Mouse (Mus musculus): ENCODE measurements around the gene Gh.
"Not testable (repeated sequence)": the region's sequence is repeated elsewhere in the genome, so short reads cannot be mapped to it uniquely, and the experiment has no call there.

Gene Gh

GRCm38 (mm10) chr11:106301765-106302164, at the start of gene Gh:
Gene Gh (minus strand): TSS chr11:106301865.
- no peak for DNase-seq (ENCODE audit: low spot score)

GRCm38 (mm10) chr11:106351253-106351652, 49.6 kb upstream of the Gh start:
- DNase-seq (ENCODE audit: low spot score): no peak

DNA sequence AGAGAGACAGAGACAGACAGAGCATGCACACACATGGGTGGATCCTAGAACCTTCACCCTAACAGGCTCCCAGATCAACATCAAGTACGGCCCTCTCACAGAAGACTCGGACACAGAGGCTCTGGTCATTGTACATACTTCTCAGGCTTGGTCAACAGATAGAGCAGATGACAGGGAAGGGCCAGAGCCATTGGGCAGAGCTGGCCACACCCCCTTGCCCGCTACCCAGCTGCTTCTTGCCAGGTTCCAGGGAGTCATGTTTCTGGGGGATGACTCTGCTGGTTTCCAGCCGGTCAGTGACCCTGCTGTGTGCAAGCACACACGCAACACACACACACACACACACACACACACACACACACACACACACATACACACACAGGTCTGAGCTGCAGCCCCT, 49.2 kb upstream of the Gh start:
- no peak for DNase-seq (ENCODE audit: low spot score)

DNA sequence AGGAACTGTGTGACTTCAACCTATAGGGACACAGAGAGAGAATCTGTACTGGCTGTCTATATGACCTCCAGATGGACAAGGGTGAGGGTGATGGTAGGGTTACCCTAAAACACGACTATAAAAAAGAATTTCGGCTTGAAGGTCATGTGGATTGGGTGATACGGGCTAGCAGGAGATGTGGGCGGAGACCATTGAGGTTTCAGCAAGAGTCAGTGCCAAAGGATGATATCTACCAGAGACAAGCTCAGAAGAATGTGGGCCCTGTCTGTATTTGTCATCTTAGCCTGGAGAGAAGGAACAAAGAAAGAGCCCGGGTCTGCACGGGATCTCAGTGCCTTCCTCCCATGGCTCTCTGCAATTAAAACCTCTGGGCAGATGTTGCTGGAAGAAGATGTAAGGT, 48.1 kb upstream of the Gh start:
- no peak for DNase-seq (ENCODE audit: low spot score)

- DNase-seq (ENCODE audit: low spot score): no peak
These were observed 43.2 kb upstream of the Gh start for GRCm38 (mm10) chr11:106344910-106345309.

DNA sequence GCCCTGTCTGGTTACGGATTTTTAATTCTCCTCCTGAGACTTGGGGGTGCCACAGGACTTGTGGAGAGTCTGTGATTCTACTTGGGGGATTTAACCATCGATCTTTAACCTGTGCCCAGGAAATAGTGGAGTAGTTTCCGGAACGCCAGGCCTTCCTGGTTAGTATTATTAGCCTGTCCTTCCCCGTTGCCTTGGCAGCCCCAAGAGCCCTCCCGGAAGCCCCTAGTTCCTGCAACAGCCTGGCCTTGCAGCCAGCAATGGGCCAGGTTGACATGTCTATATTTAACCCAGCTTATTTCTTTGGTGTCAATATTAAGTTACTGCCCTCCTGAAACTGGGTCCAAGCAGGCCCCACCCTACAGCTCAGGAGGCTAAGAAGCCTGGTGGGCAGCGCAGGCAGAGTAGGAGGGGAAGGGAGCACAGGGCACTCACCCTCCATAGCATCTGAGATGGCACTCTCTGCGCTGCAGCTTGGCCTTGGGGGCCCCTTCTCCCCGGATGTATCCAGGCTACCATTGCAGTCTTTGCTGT, 39.4 kb upstream of the Gh start:
- DNase-seq (ENCODE audit: low spot score): no peak

DNA sequence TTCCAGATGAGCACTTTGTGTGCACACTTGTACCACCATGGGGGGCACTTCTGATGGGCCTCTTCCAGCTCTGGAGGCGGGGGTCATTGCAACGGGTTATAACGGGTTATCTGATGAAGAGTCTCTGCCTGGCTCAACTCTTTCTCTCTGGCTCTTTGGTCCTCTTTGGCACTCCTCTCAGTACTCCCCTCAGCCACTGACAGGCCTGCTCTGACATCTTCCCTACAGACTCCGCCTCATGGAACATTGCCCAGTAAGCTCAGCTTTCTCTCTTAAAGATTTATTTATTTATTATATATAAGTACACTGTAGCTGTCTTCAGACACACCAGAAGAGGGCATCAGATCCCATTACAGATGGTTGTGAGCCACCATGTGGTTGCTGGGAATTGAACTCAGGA, 37.7 kb upstream of the Gh start:
- DNase-seq (ENCODE audit: low spot score): not testable (repeated sequence)

- no peak for DNase-seq (ENCODE audit: low spot score)
These were observed 37.2 kb upstream of the Gh start for GRCm38 (mm10) chr11:106338870-106339269.

GRCm38 (mm10) chr11:106338029-106338428, 36.4 kb upstream of the Gh start:
- no peak for DNase-seq (ENCODE audit: low spot score)

DNA sequence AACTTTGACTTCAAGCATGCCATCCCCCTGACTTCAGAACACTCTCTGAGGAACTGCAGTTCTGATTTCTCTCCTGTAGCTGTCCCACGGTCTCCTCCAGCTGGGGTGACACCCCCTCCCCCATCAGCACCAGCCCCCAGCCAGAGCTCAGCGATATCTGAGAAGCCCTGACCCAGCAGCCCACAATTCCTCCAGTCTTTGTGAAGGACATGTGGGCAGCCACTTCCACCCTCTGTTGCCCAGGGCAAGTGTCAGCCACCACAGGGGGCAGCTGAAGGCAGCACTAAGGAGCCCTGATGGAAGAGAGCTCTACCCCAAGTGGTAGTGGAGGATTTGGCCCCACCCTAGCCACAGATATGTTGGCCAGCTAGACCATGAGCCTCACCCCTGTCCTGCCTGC, 32.4 kb upstream of the Gh start:
- DNase-seq (ENCODE audit: low spot score): no peak

- no peak for DNase-seq (ENCODE audit: low spot score)
These were observed 30.8 kb upstream of the Gh start for GRCm38 (mm10) chr11:106332458-106332857.

- no peak for DNase-seq (ENCODE audit: low spot score)
These were observed 28.0 kb upstream of the Gh start for GRCm38 (mm10) chr11:106329682-106330081.

GRCm38 (mm10) chr11:106329128-106329527, 27.5 kb upstream of the Gh start:
- DNase-seq (ENCODE audit: low spot score): no peak

DNA sequence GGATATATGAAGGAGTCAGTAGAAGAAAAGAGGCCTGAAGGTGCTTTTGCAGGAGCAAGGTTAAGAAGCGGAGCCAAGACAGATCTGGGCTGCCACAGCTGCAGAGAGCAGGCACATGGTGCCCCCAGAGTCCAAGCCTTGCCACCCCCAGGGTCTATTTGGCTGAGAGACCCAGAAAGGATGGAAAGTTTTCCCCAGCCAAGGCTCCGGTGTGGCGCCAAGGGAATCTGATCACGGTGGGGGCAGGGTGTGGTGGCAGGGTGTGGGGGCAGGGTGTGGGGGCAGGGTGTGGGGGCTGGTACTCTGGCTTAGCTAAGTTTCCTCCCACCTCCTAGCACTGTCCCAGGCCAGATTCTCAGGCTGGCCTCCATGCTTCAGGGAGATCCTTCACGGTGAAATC, 26.9 kb upstream of the Gh start:
- no peak for DNase-seq (ENCODE audit: low spot score)

DNA sequence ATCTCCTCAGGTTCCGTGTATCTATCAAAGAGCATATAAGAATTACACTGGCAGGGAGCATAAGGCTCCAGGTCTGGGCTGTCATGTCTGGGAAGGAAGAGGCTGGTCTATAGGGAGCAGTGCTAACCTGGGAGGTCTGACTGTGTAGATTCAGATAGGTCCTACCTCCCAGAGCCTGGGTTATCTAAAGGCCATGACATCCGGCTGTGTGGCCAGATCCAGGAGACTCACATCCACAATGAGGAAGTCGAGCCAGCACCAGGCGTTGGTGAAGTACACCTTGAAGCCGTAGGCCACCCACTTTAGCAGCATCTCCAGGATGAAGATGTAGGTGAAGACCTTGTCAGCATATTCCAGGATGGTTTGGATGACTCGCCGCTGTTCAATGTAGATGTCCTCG, 24.8 kb upstream of the Gh start:
- no peak for DNase-seq (ENCODE audit: low spot score)

DNA sequence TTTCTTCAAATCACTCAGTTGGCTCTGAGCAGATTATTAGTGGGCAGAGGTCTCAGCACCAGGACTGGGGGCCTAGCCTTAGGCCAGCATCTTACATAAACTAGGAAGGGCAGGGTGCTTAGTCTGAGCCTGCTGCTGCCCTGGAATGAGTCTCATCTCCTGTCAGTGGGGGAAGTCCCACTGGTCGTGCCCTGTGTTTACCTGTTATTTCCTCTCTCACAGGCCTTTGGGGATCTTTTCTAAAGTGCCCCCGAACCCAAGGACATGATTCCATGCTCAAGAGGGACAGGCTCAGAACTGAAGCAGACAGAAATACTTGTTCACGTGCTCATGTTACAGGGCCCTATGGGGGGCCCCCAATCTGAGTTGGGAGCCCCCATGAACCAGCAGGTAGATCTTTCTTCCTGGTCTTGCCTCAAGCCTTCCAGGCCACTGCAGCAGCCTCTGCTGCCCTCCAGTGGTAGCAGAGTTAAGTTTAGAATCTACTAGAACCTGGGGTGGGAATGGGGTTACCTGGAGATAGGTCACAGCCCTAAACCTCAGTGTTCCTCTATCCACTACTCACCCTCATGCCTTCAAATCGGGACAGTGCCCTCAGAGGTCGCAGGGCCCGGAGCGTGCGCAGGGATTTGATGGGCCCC, 24.0 kb upstream of the Gh start:
- no peak for DNase-seq (ENCODE audit: low spot score)

DNA sequence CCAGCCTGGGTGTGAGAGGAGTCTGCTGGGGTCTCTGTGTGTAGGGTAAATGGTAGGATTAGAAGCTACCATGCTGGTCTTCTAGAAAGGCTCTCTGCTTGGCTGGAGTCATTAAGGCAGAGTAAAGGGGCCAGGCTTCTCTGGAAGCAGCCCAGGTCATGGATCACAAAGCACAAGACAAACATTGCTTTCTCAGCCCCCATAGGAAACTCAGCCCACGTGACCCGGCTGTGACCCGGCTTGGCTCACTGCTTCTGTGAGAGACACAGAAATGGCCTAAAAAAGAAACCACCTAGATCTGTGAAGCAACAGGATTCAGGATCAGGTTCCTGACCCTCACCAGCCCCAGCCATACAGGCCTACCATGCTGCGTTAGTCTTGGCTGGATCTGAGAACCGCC, 23.2 kb upstream of the Gh start:
- DNase-seq (ENCODE audit: low spot score): no peak

DNA sequence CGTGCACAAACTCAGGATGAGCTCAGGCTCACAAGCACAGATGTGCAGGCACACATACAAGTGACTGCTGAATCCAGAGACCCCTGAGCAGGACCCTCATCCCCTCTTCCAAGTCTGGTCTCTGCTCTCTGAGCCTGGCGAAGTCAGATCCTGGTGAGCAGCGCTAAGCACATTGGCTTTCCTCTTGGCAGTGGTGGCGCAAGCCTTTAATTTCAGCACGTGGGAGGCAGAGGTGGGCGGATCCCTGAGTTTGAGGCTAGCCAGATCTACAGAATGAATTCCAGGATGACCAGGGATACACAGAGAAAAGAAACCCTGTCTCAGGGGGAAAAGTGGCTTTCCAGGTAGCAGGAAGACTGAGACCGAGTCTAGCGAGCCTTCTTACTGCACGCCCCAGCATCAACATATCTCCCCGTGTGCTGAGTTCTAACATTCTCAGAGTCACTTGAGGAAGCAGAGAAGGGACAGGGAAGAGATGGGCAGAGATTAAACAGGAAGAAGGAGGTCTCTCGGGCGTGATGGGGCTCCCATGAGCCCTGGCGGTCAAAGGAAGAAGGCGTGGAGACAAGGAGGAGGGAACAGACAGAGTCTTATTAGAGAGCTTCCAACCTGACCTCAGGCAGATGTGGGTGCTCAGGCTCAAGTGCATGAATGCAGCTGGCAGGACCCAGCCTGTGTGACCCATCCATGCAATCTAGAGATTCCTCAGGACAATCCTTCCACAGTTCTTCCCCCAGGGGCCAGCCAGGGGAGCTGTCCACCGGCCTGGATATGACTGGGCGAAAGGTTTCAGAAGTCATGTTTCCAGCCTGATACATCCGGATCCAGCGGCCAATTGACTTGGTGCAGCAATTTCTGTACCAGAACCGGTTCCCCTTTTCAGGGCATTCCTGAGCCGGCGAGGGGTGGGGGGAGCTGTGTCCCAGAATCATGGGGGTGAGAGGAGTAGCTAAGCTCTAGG, 17.0 kb upstream of the Gh start:
- DNase-seq (ENCODE audit: low spot score): no peak

DNA sequence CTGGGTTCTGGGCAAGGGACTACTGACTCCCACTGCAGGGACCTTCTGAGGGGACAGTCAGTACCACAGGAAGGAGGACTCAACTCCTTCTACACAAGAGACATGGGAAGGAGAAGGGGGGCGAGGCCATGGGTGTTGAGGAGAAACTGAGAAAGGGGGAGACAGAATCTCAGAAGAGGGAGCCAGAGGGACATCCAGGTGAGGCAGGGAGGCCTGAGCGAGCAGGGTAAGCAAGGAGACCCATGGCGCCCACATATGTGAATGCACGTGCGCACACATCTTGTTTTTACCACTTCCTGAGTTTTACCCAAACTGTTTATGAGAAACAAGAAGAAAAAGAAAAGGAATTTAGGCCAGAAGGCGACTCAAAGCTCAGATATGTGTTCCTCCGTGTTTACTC, 16.1 kb upstream of the Gh start:
- no peak for DNase-seq (ENCODE audit: low spot score)

GRCm38 (mm10) chr11:106316416-106316815, 14.8 kb upstream of the Gh start:
- DNase-seq (ENCODE audit: low spot score): no peak

GRCm38 (mm10) chr11:106314333-106314812, 12.7 kb upstream of the Gh start, which contains the start of gene Cd79b:
Gene Cd79b (minus strand): TSS chr11:106314762.
- no peak for DNase-seq (ENCODE audit: low spot score)

- DNase-seq (ENCODE audit: low spot score): no peak
These were observed 11.9 kb upstream of the Gh start for GRCm38 (mm10) chr11:106313533-106313932.

- no peak for DNase-seq (ENCODE audit: low spot score)
These were observed 8.5 kb upstream of the Gh start for GRCm38 (mm10) chr11:106310123-106310522.

All from ovary, adult 18-20 months (tissue).